Mouse (Mus musculus) kidney, postnatal 4 days (tissue): ENCODE measurements at regions not wholly inside any gene's neighbourhood (a gene's known extent, or its start where the extent isn't known, plus 50 kb on each side); places are given as distances from the start of the nearest gene placed in this dataset.
"Not testable (repeated sequence)": the region's sequence is repeated elsewhere in the genome, so short reads cannot be mapped to it uniquely, and the experiment has no call there.

Source experiments
- DNase-seq, 2 experiments: peaks; one replicate each; pipeline ENCODE4 v3.0.0; 2021; ENCODE audit warnings: mixed read lengths in 2 of 2

GRCm38 (mm10) chr5:4248422-4248821, 56.3 kb downstream of the Mterf1b start:
- DNase-seq: no peak

- DNase-seq: not testable (repeated sequence)
Observed at GRCm38 (mm10) chr5:4254280-4254679, 62.1 kb downstream of the Mterf1b start.

- peak; percentile 10 to 20 for DNase-seq
Observed at GRCm38 (mm10) chr5:4257048-4257750, 65.0 kb downstream of the Mterf1b start.

- DNase-seq: no peak
Observed at GRCm38 (mm10) chr5:4259260-4259659, 67.1 kb downstream of the Mterf1b start.

- peak in 1 of 2 experiments; percentile 6 for DNase-seq
Observed at GRCm38 (mm10) chr5:4262666-4263065, 70.5 kb downstream of the Mterf1b start.

- DNase-seq: no peak
Observed at GRCm38 (mm10) chr5:4263560-4264160, 71.5 kb downstream of the Mterf1b start.

- DNase-seq: no peak
Observed at GRCm38 (mm10) chr5:4267717-4268116, 75.5 kb downstream of the Mterf1b start.

GRCm38 (mm10) chr5:4273001-4273400, 80.8 kb downstream of the Mterf1b start:
- DNase-seq: peak in 1 of 2 experiments; percentile 1

GRCm38 (mm10) chr5:4303616-4304015, 111.4 kb downstream of the Mterf1b start:
- no peak for DNase-seq

- DNase-seq: no peak
Observed at GRCm38 (mm10) chr5:4304201-4304600, 112.0 kb downstream of the Mterf1b start.

- DNase-seq: no peak
Observed at GRCm38 (mm10) chr5:4308514-4308913, 116.3 kb downstream of the Mterf1b start.

- DNase-seq: no peak
Observed at GRCm38 (mm10) chr5:4311169-4311568, 119.0 kb downstream of the Mterf1b start.

- DNase-seq: no peak
Observed at GRCm38 (mm10) chr5:4311599-4311998, 119.4 kb downstream of the Mterf1b start.

- DNase-seq: peak; percentile 24 to 31
Observed at GRCm38 (mm10) chr5:4312675-4313074, 120.5 kb downstream of the Mterf1b start.

GRCm38 (mm10) chr5:4322634-4323386, 130.6 kb downstream of the Mterf1b start:
- DNase-seq: peak; percentile 32 to 48

- DNase-seq: no peak
Observed at GRCm38 (mm10) chr5:4323387-4323704, 131.2 kb downstream of the Mterf1b start.

- DNase-seq: peak; percentile 14 to 18
Observed at GRCm38 (mm10) chr5:4325813-4326212, 133.6 kb downstream of the Mterf1b start.

- DNase-seq: no peak
Observed at GRCm38 (mm10) chr5:4326309-4327014, 134.3 kb downstream of the Mterf1b start.

- DNase-seq: no peak
Observed at GRCm38 (mm10) chr5:4335683-4336082, 143.5 kb downstream of the Mterf1b start.

GRCm38 (mm10) chr5:4341956-4342355, 149.8 kb downstream of the Mterf1b start:
- no peak for DNase-seq

GRCm38 (mm10) chr5:4344458-4344857, 152.3 kb downstream of the Mterf1b start:
- no peak for DNase-seq

GRCm38 (mm10) chr5:4348334-4348733, 156.2 kb downstream of the Mterf1b start:
- DNase-seq: no peak

- no peak for DNase-seq
Observed at GRCm38 (mm10) chr5:4349943-4350342, 157.8 kb downstream of the Mterf1b start.
